Mouse (Mus musculus) heart, postnatal 14 days (tissue): Measurements from ENCODE around the gene Zbtb48. TPM values are rescaled to one million over a fixed set of nuclear protein-coding genes. Genes with fewer than 3 reads are reported as not detected.

Experiments used
- DNase-seq, 2 experiments: peaks; one replicate each; pipeline ENCODE4 v3.0.0; 2021 to 2022
- intact Hi-C: fragments of 180-260 bp; cut with DNase I; formaldehyde crosslinking; loops from one replicate; pipeline ENCODE4 v1.15.1; 2025
- total RNA-seq, 2 experiments: library from RNA; stranded (reverse); gene quantifications; 2 replicates each; pipeline ENCODE4 v1.2.3; 2021

Zbtb48 gene
- total RNA-seq, 2 experiments from 2014 or later = 4.7 to 7.5 TPM

- no peak for DNase-seq
- intact Hi-C loops = no loop called here
These were observed 5.5 kb upstream of the Zbtb48 start for GRCm38 (mm10) chr4:152032922-152033321.

GRCm38 (mm10) chr4:152029997-152030396, 2.5 kb upstream of the Zbtb48 start:
- DNase-seq = no peak
- intact Hi-C loops = no loop called here

GRCm38 (mm10) chr4:152029087-152029486, 1.6 kb upstream of the Zbtb48 start:
- no peak for DNase-seq
- intact Hi-C loops = no loop called here

- DNase-seq = no peak
- intact Hi-C loops = no loop called here
These were observed 985 bp upstream of the Zbtb48 start for GRCm38 (mm10) chr4:152028456-152028855.

GRCm38 (mm10) chr4:152026751-152027508, 541 bp downstream of the Zbtb48 start:
- DNase-seq = no peak
- intact Hi-C loops = no loop called here

- intact Hi-C loops = loop anchor here (2.0 kb wide), 1 partner anchor 44 kb away; no protein-coding TSS in a partner anchor
- DNase-seq = no peak
These were observed 2.9 kb downstream of the Zbtb48 start for GRCm38 (mm10) chr4:152024525-152024924.

- intact Hi-C loops = no loop called here
- DNase-seq = no peak
These were observed 5.0 kb downstream of the Zbtb48 start for GRCm38 (mm10) chr4:152022506-152022905.

- intact Hi-C loops = no loop called here
- DNase-seq = no peak
These were observed 5.8 kb downstream of the Zbtb48 start for GRCm38 (mm10) chr4:152021568-152022097.

GRCm38 (mm10) chr4:152020024-152020423, 7.4 kb downstream of the Zbtb48 start:
- intact Hi-C loops = no loop called here
- DNase-seq = no peak

- intact Hi-C loops = no loop called here
These were observed 8.4 kb downstream of the Zbtb48 start for GRCm38 (mm10) chr4:152019073-152019472.

GRCm38 (mm10) chr4:152013036-152013813, 14.2 kb downstream of the Zbtb48 start:
- intact Hi-C loops = no loop called here
- peak; percentile 44 to 55 for DNase-seq

More at GRCm38 (mm10) chr4:152019073-152019472, 8.4 kb downstream of the Zbtb48 start:
- DNase-seq = no peak

GRCm38 (mm10) chr4:152012109-152012508, 15.4 kb downstream of the Zbtb48 start:
- intact Hi-C loops = no loop called here
- DNase-seq = no peak

GRCm38 (mm10) chr4:152011171-152011760, 16.2 kb downstream of the Zbtb48 start:
- intact Hi-C loops = no loop called here
- DNase-seq = no peak

- peak in 1 of 2 experiments; percentile 41 for DNase-seq
- intact Hi-C loops = no loop called here
These were observed 16.8 kb downstream of the Zbtb48 start for GRCm38 (mm10) chr4:152010707-152011134.

- DNase-seq = peak in 1 of 2 experiments; percentile 54
- intact Hi-C loops = no loop called here
These were observed 17.3 kb downstream of the Zbtb48 start for GRCm38 (mm10) chr4:152010091-152010706.

GRCm38 (mm10) chr4:152009076-152010051, 18.1 kb downstream of the Zbtb48 start:
- peak in 1 of 2 experiments; percentile 74 for DNase-seq
- intact Hi-C loops = no loop called here

GRCm38 (mm10) chr4:152008622-152009075, 18.8 kb downstream of the Zbtb48 start, which contains the start of gene Klhl21:
TSS of gene Klhl21 (plus strand) at chr4:152008803.
- peak; percentile 95 to 97 for DNase-seq
- intact Hi-C loops = no loop called here

- DNase-seq = peak; percentile 30 to 46
- intact Hi-C loops = no loop called here
These were observed 19.3 kb downstream of the Zbtb48 start for GRCm38 (mm10) chr4:152008148-152008500.
